Mouse (Mus musculus): Measurements from ENCODE around the gene Cbr1.

DNA sequence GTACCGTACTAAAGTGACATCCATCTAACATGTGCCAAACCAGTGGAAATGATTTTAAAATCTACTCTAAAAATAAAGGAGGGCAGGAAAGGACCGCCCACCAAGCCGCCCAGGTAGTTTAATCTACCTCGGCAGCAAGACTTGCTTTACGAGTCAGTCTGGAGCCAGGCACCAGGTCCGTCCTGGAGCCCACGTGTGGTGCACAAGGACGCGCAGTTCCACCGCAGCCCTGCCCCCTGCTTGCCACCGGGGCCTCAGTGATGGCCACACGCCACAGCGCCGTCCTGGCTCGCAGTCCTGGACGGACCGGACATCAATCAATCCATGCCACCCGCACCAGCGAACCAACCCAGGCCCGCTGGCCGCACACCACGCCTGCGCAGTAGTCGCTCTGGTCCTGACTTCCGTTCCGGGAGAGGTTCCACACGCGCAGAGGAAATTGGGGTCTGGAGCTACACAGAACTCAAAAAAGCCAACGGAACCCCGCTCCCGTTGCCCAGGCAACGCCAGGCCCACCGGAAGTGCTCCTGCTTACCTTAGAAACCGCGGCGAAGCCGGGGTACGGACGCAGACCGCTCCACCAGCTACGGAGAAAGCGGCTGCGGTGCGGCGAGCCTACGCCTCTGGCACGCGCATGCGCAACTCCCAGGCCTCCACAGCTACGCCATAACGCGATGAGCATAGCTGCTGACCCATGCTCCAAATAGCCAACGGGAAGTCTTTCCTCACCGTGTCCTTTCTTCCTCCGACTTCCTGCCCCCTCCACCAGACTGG, 2.0 kb upstream of the Cbr1 start, which contains the start of gene Setd4:
- TF ChIP-seq ZNF384 (IDR thresholded peaks at IDR 0.05; ENCODE audit: low read depth, low read length): peak; percentile 39; the same call in 1 of the 2 replicates
- TF ChIP-seq HCFC1 (IDR thresholded peaks at IDR 0.05; ENCODE audit: borderline replicate concordance, insufficient read depth, low read length): peak; percentile 70; the same call in 1 of the 2 replicates
